Mouse (Mus musculus): Measurements from ENCODE around the gene Asgr1. TPM values are rescaled to one million over a fixed set of nuclear protein-coding genes. Genes with fewer than 3 reads are reported as not detected.
A peak's percentile ranks its signal among the peaks of the same experiment; 100 is the strongest.
"Not testable (repeated sequence)": the region's sequence is repeated elsewhere in the genome, so short reads cannot be mapped to it uniquely, and the experiment has no call there.

Asgr1 gene
- total RNA-seq (2021), result 1 to 10 TPM; 3.7 to 3.9 TPM

DNA sequence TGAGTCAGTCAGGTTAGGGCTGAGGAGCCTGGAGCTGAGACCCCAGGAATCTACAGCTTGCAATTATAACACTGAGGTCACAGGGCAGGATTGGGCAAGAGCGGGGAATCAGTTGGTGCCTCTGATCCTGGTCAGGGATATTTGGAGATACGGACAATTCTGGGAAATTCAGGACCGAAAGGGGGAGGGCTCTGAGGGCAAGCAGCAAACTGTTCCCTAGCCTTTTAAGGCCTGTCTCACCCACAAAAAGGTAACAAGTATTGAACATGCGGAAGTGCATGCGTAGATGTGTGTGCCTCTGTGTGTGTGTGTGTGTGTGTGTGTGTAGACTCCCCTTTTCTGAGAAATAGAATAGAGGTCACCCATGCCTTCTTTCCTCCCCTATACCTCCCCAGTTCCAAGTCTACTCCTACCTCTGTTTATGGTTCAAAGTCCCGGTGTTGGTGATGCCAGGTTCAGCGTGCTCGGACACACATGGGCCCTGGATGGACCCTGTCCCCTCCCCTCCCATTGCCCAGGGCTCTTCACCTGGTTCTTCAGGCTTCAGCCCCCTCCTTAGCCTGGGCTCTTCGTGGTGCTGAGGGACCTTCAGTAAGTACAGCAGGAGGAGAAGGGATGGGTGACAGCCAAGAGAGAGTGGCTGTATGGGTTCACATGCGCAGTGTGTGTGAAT is at the start of gene Asgr1:
Asgr1 (plus strand) TSS at position 188 of the 673 bp plus-strand sequence.
- intact Hi-C loops (cut with DNase I), result no loop called here
- no peak for DNase-seq

DNA sequence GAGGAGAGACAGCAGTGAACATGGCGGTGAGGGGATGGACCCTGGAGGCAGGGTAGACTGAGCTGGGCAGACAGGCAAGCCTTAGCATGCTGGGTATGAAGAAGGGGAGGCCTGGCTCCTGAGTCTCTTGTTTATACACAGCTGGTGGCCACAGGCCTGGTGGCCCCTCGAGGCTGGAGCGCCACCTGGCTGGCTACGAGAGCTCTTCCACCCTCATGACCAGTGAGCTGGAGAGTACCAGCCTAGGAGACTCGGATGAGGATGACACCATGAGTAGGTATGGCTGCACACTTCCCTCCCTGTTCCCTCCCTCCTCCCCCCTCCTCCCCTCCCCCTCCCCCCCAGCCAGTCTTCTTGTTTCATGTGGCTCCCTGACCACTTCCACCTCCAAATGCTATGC is 48.4 kb upstream of the Asgr1 start:
- intact Hi-C loops (cut with DNase I), result no loop called here
- no peak for DNase-seq

DNA sequence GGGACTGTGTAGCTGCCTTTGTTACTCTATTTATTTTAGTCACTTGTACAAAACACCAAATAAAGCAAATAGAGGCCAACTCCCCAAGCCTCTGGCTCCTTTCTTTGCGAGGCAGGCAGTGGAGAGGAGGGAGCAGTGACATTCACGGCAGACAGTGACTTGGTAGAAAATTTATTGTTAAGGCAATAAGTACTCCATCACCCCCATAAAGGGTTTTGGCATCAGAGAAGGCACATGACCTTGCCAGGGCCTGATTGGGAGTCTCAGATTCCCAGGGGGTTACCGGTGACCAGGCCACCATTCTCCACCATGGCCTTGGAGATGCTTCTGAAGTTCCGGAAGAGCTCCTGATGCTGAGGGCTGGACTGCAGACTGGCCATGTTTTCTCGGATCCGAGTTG is 43.9 kb upstream of the Asgr1 start:
- no peak for DNase-seq
- intact Hi-C loops (cut with DNase I), result no loop called here

DNA sequence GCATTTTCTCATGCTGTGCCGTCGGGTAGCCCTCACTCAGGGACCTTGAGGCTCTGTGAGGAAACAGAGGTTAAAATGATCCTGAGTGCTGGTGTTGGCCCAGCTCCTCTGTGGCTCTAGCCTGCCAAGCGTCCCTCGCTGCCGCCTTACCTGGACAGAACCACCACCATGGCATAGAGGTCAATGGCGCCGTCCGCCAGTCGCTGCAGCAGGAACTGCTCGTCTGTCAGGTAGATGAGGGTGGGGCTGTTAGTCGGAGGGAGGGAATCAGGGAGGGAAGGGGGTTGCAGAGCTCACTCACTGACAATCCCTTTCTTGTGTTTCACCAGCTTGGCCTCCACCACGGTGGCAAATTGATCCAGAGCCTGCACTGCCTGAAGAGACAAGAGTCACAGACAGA is 43.3 kb upstream of the Asgr1 start:
- DNase-seq, result no peak
- intact Hi-C loops (cut with DNase I), result no loop called here

DNA sequence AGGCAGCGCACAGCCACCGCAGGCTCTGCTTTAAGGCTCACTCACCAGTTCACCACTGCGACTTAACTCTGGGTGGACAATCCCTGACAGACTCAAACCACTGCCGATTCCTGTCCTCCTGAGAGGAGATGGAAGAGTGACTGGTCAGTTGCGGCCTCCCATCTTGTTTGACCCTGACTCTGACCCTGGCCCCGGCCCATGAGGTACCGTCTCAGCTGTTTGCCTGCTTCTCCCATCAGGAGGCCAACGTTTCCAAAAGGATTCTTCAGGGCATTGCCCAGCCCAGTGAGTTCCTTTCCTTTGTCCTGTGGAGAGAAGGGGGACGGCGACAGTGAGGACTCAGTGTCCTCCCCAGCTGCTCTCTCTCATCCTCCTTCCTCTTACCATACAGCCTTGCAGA is 42.9 kb upstream of the Asgr1 start:
- intact Hi-C loops (cut with DNase I), result no loop called here
- DNase-seq, result no peak

DNA sequence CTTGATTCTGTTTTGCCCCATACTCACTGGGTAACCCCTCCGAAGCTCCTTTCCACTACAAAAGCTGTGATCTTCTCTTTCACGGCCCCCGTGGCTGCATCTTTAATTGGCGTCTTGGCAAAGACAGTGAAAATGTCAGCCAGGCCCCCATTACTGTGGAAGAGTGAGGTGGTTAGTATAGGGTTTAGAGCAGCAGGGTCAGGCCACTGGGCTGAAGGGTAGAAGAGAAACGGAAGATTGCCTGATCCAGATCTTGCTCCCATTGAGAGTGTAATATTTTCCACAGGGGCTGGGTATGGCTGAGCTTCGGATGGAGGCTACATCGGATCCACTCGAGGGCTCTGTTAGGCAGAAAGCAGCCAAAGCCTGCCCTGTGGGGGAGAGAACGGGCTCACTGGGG is 41.0 kb upstream of the Asgr1 start:
- intact Hi-C loops (cut with DNase I), result no loop called here
- no peak for DNase-seq

DNA sequence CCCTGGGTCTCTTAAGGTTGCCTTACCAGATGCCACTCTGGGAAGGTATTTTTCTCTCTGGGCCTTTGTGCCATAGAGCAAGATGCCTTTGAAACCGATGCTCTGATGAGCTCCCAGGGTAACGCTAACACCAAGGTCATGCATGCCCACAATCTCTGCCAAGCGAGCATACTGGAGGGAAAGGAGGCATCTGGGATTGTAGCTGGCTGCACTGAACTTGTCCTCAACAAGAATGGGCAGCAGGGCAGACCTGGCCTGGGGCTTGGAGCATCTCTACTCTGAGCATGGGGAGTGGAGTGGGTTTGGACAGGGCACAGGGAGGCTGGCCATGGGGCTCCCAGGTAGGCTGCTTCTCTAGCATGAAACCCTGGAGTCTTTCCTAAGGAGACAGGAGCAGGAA is 40.5 kb upstream of the Asgr1 start:
- intact Hi-C loops (cut with DNase I), result no loop called here
- no peak for DNase-seq

DNA sequence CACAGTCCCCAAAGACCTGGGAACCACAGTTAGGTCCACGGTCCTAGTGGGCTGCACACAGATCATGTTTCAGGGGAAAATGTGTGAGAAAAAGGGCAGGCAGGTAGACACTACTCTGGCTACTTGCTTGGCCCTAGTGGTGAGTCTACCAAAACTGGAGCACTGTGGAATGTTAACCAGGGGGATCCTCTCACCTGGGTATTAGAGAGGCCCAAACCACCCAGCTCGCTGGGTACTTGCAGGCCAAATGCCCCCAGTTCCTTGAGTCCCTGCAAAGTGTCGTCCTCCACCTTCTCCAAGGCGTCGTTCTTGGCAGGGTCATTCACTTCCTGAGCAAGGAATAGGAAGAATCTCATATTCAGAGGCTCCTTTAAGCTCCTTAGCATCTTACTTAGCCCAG is 39.8 kb upstream of the Asgr1 start:
- DNase-seq, result no peak
- intact Hi-C loops (cut with DNase I), result no loop called here

DNA sequence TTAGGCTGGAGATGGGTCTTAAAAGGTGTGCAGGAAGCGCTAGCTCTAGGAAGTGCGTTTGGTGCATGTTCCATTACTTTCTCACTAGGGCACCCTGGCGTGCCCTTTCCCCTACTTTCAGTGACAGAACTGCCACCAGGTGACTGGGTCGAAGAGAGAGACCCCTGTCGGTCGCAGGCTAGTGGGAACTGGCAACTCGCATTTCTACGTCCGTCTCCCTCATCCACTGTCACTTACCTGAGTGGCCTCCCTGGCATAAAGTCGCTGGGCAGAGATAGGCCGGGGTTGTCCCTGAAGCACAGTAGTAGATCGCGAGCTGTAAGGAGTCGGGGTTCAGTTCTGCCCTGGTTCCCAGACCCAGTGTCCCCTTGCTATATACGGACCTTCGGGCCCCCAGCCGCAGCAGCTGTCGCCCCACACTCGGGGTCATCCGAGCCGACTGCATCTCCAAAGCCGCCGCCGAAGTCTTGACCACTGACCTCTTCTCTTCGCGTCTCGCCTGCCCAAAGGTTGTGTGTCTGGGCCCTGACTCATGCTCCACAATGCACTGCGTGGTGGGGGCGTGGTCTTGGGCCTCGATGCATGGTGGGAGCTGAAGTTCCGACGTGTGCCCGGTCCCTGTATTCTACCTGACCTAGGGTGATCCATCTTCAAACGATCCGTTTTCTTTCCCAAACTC is 38.9 kb upstream of the Asgr1 start, which contains the start of gene Acadvl:
Acadvl (minus strand) TSS at position 532 of the 679 bp plus-strand sequence.
- intact Hi-C loops (cut with DNase I), result no loop called here
- DNase-seq, result peak; percentile 86

DNA sequence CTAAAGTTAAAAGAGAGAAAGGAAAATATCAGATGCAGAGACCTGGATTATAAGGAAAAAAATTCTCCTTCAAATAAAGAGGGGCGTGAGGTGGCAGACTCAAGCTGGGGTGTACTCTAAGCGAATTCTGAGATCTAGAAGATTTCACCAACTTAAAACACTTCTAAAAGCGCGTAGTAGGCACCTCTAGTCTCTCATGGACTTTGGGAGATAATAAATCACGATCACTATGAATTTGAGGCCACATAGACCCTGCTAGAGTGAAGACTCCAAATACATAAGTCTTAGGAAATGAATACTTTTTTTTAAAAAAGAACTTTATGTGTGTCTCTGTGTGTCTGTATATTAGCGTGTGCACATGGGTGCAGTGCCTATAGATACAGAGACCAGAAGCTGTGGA is 38.2 kb upstream of the Asgr1 start:
- no peak for DNase-seq
- intact Hi-C loops (cut with DNase I), result no loop called here

DNA sequence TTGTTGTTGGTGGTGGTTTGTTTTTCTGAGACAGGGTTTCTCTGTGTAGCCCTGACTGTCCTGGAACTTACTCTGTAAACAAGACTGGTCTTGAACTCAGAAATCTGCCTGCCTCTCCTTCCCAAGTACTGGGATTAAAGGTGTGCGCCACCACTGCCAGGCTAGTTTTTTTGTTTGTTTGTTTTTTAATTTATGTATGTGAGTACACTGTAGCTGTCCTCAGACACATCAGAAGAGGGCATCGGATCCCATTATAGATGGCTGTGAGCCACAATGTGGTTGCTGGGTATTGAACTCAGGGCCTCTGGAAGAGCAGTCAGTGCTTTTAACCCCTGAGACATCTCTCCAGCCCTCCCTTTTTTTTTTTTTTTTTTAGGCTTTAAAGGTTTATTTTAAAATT is 37.7 kb upstream of the Asgr1 start:
- DNase-seq; intact Hi-C loops (cut with DNase I): not testable (repeated sequence)

DNA sequence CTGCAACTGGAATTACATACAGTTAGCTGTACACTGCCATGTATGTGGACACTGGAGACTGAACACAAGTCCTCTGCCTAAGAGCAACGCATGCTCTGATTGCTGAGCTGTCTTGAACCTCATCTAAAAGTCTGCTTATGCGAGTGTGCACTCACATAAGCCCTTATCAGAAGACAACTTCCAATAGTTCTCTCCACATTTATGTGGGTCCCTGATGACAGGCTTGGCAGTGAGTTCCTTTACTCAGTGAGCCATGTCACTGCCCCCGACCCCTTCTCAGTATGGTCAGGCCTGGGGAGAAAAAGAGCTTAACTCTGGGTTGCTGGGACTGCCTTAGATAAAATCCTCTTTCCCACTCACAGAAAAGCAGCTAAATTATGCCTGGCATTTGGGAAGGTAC is 37.2 kb upstream of the Asgr1 start, which contains the start of gene Dlg4:
Dlg4 (plus strand) TSS at position 274 of the 400 bp plus-strand sequence.
- DNase-seq, result no peak
- intact Hi-C loops (cut with DNase I), result no loop called here

DNA sequence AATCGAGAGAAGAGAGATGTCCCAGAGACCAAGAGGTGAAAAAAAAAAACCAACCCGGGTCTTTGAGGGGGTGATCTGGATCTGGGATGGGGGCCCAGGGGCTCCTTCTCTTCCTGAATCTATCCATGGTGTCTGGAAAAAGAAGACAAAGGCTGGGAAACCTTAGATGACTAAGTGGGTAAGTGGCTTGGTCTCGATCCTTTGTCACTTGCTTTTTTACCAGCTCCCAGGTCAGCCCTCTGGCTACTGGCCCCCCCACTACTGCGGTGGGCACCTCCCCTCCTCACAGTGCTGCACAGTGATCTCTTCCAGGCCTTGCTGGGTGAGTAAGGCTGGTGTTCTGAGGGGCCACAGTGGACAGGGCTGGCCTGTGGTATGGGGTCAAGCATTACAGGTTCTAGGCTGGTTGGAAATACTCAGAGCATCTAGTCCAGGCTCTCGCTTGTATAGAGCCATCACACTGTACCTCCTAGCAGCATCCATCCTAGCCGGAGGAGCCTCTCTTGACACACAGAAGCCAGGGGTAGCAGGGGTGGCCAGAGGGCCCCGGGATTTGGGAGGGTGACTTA is 36.6 kb upstream of the Asgr1 start:
- intact Hi-C loops (cut with DNase I), result no loop called here
- DNase-seq, result no peak

DNA sequence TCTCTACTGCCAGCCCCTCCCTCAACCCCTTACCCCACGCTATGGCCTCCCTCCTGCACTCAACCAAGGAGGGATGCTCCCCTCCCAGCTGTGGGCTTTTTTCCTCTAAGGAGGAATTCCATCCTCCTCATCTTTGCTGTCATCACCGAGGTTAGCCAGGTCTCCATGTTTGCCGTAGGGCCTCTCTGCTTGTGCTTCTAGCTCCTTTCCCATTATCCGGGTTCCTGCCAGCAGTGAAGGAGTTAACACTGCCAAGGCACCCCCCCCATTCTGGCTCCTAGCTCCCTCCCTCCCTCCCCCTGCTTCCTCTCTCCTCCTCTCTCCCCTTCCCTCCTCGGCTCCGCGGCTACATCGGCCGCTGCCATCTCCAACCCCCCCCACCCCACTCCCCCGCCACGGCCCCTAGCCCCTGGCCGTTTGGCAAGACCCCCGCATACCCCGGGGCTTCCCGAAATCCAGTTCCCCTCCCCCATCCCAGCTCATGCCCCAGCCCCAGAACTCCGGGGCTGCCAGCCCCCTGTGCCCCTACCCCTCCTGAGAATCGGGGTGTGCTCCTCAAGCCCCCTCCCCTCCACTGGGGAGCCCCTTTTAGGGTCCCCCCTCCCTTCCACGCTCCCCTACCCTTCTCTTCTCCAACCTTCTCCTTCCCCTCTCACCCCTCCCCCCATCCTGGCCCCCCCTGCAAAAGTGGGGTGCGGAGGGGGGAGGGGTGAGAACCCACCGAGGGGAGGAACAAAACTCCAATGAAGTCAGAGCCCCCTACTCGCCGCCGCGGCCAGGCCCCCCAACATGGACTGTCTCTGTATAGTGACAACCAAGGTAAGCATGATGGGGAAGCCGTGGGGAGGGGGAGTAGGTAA is 35.5 kb upstream of the Asgr1 start:
- intact Hi-C loops (cut with DNase I), result no loop called here
- peak; percentile 86 for DNase-seq

DNA sequence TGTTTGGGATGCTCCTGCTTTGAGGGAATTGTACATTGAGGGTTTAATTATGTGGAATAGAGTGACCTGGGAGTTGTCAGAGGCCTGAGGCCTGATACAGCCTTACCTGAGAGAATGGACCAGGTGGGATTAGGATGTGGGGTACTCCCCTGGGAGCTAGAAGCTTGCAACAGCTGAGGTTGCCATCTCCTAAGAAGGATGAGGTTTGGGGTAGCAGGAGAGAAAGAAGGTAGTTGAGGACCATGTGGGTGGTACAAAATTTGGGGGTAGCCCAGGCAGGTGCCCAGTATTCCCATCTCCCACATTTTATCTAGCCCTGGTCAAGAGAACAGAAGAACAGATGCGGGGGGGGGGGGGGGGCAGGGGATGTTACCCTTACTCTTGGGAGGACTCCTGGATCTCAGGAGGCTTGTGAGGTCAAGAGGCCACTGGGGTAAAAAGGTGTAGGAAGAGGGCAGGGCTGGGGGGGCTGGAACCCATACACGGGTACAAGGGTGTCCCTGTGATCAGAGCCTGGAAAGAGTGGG is 34.3 kb upstream of the Asgr1 start:
- intact Hi-C loops (cut with DNase I), result no loop called here
- no peak for DNase-seq

DNA sequence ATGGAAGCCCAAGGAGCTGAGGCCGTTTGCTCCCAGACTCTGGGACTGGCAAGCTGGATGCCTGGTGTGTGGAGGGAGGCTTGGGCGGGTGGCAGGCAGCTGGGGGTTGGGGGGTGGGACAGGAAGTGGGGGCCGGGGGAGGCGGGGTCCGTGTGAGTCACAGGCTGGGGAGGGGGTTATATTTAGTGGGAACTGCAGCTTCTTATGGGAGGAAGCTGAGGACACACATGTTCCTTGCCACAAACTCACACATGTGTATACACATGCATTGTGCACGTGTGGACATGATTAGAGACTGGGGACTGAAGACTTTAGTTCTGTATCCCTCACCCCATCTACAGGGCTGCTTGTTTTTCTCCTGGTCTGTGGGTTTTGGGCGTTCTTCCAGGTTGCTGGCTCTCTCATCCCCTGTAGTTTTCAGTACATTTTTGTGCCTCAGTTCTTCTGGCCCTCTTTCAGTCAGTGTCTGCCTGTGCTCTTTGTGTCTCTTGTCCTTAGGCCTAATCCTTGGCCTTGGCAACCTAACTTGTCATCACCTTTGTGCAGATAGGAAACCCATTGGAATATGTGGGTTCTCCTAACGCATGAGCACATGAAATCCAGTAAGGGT is 33.8 kb upstream of the Asgr1 start:
- DNase-seq, result peak; percentile 44

DNA sequence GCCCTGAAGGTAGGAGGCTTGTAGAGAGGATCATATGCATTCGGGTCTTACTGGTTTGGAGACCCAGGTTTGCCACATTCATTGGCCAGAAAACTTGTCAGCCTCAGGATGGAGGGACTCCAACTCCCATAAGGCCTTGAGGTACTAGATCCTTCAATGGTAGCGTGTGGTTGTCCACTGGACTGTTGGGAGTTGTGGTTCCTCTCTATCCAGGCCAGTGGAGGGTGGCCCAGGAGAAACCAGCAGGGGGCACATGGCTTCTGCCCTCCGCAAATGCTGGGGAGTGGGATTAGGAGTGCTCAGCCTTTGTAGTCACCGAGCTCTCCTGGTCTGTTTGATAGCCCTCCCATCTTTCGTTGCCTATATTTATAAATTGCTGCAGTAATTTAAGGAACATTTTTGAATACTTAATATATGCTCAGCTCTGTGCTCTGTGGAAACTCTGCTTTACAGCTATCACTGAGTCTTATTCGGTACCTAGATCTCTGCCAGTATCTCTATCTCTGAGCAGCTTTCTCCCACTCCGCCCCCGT is 33.1 kb upstream of the Asgr1 start:
- peak; percentile 87 for DNase-seq
- intact Hi-C loops (cut with DNase I), result no loop called here

More for the DNA sequence above, 33.8 kb upstream of the Asgr1 start:
- intact Hi-C loops (cut with DNase I), result no loop called here

DNA sequence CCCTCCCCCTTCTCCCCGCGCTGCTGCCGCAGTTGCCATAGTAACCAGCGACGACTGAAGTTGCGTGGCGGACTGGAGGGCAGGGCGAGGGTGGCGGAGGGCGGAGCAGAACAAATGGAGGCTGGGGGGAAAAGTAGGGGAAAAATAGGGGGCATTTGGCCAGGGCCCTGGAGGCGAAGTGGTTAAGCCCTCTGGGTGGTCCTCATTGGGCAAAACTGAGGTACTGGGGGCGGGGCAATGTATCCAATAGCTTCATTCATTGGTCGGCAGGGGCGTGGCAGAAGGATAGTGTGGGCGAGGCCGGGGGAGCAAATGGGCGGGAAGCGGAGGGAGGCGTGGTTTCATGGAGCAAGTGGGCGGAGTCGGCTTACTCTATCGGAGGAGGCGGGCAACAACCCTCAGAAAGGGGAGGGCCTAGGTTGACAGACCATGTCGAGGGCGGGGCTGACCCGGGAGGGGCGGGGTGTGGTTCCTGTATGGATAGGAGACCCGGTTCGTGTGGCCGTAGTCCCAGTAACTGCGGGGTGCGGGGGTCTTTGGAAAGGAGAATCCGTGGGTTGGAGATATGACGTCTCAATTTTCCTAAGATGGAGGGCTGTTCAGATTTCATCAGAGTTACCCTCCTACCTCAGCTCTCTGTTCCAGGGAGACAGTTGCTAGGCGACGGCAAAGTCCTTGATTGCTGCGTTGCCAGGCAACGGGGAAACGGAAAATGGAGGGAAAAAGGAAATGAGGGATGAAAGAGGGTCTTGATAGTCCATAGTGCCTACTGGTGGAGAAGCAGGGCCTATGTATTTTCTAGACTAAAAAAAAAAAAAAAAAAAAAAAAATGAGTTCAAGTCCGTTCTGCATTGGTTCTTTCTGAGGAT is 32.4 kb upstream of the Asgr1 start:
- intact Hi-C loops (cut with DNase I), result no loop called here
- DNase-seq, result peak; percentile 100

DNA sequence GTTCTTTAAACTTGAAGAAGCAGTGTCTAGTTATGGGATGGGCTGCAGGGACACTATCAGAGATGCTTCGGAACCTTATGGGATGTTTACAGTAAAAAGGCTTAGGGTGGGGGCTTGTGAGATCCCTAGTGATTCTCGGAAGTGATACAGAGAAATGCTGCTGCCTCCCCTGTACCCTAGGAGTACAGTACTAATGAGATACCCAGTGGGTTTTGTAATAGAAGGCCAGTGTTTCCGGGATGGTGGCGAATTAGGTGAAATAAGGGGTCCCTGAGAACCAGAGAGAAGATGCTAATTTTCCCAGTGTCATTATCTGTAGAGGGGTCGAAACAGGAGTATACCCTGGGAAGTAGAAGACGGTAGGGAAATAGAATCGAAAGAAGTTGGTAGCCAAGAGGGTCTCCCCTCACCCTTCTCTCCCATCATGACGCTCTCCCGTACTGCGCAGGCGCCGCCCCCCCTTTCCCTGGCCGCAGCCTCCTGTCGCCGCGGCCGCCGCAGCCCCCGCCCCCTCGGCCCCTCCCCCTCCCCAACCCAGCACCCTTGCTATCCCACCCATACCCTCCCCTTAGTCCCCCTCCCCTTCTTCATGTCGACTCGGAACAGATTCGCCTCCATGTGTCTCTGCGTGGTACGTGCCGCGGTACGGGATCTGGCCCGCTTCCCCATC is 30.3 kb upstream of the Asgr1 start:
- intact Hi-C loops (cut with DNase I), result no loop called here
- DNase-seq, result peak; percentile 81

All from left cerebral cortex, postnatal 4 days (tissue).